ENCODE assay signal across 7 mouse cellular contexts in genomic region chr12:50314634-50315033, GRCm38 (mm10).
DNase-seq lines count a peak whose midpoint lies in the region; ATAC-seq lines count a peak whose summit lies in the region.

No protein-coding gene starts in this region.

- ATAC-seq in granulocyte monocyte progenitor cell, adult 5-6 weeks (replicated peaks; ENCODE audit: poor library complexity, severe bottlenecking), result no peak

- peak; percentile 1 for DNase-seq in kidney, adult 9 months
- no peak for DNase-seq in kidney, adult 8-10 months
- peak; percentile 21 for DNase-seq in right cerebral cortex, postnatal 4 days
- DNase-seq in right cerebral cortex, postnatal 14 days, result no peak
- DNase-seq in forelimb bud, embryonic 11.5 days (ENCODE audit: low read depth, low spot score), result peak; percentile 2
- DNase-seq in spleen, postnatal 14 days (ENCODE audit: low spot score in 2 of 2), result no peak

Comparison
In these comparisons a context has a peak if more than half of its experiments do, and no peak if none do; other contexts are left out.
1. DNase-seq: peak in kidney, adult 9 months (single experiment), right cerebral cortex, postnatal 4 days (single experiment) and forelimb bud, embryonic 11.5 days (single experiment); none in kidney, adult 8-10 months (0 of 2), right cerebral cortex, postnatal 14 days (single experiment) and spleen, postnatal 14 days (0 of 2).